Mouse (Mus musculus) embryo, embryonic 10 days (tissue): Measurements from ENCODE around the gene Cadm2.
A peak's percentile ranks its signal among the peaks of the same experiment; 100 is the strongest.

Source experiments
- DNase-seq: peaks from one replicate; pipeline ENCODE4 v3.0.0-alpha.2; 2015; ENCODE audit warnings: low spot score

Gene Cadm2

GRCm38 (mm10) chr16:66936332-66936731, 684.4 kb downstream of the Cadm2 start:
- no peak for DNase-seq

GRCm38 (mm10) chr16:66925517-66925916, 695.2 kb downstream of the Cadm2 start:
- peak; percentile 16 for DNase-seq

GRCm38 (mm10) chr16:66922753-66923152, 698.0 kb downstream of the Cadm2 start:
- DNase-seq = no peak

GRCm38 (mm10) chr16:66921414-66921915, 699.2 kb downstream of the Cadm2 start:
- DNase-seq = no peak

- no peak for DNase-seq
Measured at GRCm38 (mm10) chr16:66919889-66920402, 700.8 kb downstream of the Cadm2 start.

GRCm38 (mm10) chr16:66901801-66902200, 718.9 kb downstream of the Cadm2 start:
- DNase-seq = no peak

DNA sequence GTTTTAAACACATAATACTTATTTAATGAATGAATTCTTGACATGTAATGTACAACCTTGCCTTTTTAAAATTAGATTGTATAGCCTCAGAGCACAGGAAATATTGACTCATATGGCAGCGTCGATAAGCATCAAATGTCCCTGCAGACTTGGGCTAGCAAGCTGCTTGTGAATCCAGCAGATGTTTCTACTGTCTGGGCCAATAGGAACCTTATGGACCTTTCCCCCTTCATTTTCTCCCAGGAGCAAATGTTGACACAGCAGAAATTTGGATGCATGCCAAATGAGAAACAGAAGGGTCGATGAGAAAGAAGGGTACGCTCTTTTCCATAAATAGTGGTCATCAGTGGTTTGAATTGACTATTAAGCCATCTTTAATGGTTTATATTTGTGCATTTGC, 720.0 kb downstream of the Cadm2 start:
- peak; percentile 10 for DNase-seq

GRCm38 (mm10) chr16:66892359-66892758, 728.3 kb downstream of the Cadm2 start:
- DNase-seq = no peak

DNA sequence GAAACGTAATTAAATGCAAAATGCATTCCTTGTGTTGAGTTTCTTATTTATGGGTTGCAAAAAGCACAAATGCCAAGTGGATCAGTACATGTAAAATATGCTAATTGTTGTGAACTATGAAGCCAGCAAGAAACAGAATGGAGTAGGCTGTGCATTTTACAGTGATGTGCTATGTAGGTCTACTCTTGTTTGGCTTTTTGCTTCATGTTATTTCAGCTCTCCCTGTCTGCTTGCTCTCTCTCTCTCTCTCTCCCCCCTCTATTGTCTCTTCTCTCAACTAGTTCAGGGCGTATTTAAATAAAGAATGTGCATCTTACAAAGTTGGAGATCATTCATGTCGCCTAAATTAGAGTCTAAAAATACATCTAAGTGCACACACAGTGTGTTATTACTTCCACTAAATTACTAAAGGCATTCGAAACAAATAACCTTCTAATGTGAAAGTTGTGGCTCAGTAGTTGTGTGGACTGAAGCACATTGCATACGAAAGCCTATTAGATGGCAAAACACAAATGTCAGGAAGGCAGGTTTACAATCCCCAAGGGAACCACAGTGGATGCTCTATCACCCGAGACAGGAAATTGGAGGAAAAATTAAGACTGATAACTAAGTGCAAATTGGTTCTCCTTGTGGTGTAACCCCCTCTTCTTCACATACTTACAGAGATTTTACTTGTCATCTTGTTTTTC, 729.0 kb downstream of the Cadm2 start:
- no peak for DNase-seq

- no peak for DNase-seq
Measured at GRCm38 (mm10) chr16:66889907-66890306, 730.8 kb downstream of the Cadm2 start.

- DNase-seq = no peak
Measured at GRCm38 (mm10) chr16:66882597-66882996, 738.1 kb downstream of the Cadm2 start.

- no peak for DNase-seq
Measured at GRCm38 (mm10) chr16:66871201-66871600, 749.5 kb downstream of the Cadm2 start.

DNA sequence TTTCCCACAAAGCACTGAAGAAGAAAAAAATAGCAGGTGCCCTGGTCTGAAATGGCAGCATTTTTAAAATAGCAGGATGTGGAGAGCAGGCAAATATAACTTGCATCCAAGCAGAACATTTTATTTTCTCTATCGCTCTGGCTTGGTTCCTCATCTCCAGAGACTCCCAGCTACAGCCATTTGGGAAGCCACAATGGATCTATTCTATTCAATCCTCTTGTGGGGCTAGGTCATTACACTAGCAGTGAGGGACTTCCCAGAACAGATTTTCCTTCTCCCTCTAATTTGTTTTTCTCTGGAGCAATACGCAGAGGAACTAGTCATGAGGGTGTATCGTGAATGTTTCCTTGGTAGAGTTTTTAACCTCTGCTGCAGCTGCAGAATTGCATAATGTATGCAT, 769.7 kb downstream of the Cadm2 start:
- DNase-seq = no peak

GRCm38 (mm10) chr16:66824866-66825265, 795.8 kb downstream of the Cadm2 start:
- no peak for DNase-seq

DNA sequence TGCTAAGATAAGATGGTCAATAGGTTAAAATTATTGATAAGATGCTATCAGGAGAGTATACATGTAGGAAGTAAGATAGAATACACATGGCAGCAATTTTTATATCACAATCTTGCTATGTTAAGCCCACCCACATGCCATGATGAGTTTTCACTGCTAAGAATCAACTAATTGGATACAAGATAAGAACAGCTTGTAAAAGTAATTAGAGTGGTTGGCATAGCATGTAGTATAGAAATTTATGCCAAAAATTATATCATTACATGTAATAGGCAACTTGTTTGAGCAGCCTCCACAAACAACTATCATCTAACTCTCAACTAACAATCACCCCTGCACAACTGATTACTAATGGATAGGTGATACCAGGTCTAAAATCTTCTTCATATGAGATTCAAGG, 809.2 kb downstream of the Cadm2 start:
- no peak for DNase-seq

GRCm38 (mm10) chr16:66798204-66798603, 822.5 kb downstream of the Cadm2 start:
- no peak for DNase-seq

DNA sequence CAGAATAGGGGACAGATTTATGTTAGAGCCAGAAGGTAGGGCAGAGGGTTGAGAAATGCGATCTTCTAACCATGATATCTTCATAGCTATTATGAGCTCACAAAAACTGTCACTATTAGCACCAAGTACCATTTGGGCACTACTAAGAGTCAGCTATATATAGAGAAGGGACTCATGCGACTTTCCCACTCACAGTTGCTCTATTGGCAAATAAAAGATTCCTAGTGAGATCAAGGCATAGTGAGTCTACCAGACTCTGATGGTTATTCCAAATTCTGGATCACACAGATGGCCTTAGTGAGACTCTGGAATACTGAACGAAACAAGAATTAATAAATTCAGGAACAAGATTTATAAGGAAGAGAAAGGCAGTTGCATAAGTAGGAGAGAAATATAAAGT, 827.6 kb downstream of the Cadm2 start:
- no peak for DNase-seq

- no peak for DNase-seq
Measured at GRCm38 (mm10) chr16:66771883-66772282, 848.8 kb downstream of the Cadm2 start.

DNA sequence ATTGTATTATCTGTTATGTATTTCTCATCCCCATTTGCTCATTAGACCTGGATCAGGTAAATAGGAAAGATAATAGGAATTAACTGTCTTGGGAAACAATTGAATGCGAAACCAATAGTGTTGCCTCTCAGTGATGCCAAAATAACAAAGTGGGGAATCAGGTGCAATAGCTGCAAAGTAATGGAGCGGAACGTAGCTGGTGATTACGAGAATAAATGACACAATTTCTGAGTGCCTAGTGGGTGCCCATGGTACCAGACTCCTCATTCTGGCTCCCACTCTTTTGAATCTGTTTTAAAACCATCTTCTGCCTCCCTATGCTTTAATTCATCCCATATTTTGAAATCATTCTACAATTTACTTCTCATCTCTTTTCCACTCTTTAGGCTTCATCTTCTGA, 851.2 kb downstream of the Cadm2 start:
- DNase-seq = no peak

GRCm38 (mm10) chr16:66768684-66769389, 851.9 kb downstream of the Cadm2 start:
- DNase-seq = no peak

GRCm38 (mm10) chr16:66761546-66762473, 858.9 kb downstream of the Cadm2 start:
- DNase-seq = no peak

DNA sequence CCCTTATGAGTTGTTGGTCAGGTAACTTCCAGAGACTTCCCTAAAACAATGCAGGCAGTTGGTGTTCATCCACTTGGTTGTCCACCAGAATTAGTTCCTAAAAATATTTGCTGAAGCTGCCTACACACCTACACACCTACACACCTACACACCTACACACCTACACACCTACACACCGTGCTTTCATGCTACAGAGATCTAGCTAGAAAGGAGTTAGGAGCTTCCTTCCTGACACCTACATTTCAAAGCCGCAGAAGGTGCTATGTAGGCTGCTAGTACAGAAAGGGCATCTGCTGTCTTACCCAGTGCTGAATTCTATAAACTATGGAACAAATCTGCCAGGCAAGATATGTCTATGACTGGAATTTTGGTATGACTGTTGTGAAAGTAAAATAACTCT, 872.2 kb downstream of the Cadm2 start:
- DNase-seq = no peak
